Mouse (Mus musculus): Measurements from ENCODE around the gene Rnaset2b.
"Not testable (repeated sequence)": the region's sequence is repeated elsewhere in the genome, so short reads cannot be mapped to it uniquely, and the experiment has no call there.

The Rnaset2b gene

GRCm38 (mm10) chr17:6970334-6970733 lies at the start of gene Rnaset2b:
Gene Rnaset2b, plus strand, starts transcription at chr17:6970634.
- DNase-seq (ENCODE audit: low spot score), result not testable (repeated sequence)

- not testable (repeated sequence) for DNase-seq (ENCODE audit: low spot score)
These were observed 38.8 kb upstream of the Rnaset2b start for GRCm38 (mm10) chr17:6931625-6932024.

GRCm38 (mm10) chr17:6942560-6942959 lies 27.9 kb upstream of the Rnaset2b start:
- not testable (repeated sequence) for DNase-seq (ENCODE audit: low spot score)

- DNase-seq (ENCODE audit: low spot score), result not testable (repeated sequence)
These were observed 22.8 kb upstream of the Rnaset2b start for GRCm38 (mm10) chr17:6947637-6947983.

GRCm38 (mm10) chr17:6947984-6948768 lies 22.3 kb upstream of the Rnaset2b start, which contains the start of gene Rsph3b:
Gene Rsph3b, minus strand, starts transcription at chr17:6948682.
- DNase-seq (ENCODE audit: low spot score), result peak; percentile 90

GRCm38 (mm10) chr17:6948769-6949228 lies 21.6 kb upstream of the Rnaset2b start:
- DNase-seq (ENCODE audit: low spot score), result not testable (repeated sequence)

GRCm38 (mm10) chr17:6958881-6959280 lies 11.6 kb upstream of the Rnaset2b start:
- DNase-seq (ENCODE audit: low spot score), result not testable (repeated sequence)

- not testable (repeated sequence) for DNase-seq (ENCODE audit: low spot score)
These were observed 10.7 kb upstream of the Rnaset2b start for GRCm38 (mm10) chr17:6959543-6960259.

GRCm38 (mm10) chr17:6960349-6960748 lies 10.1 kb upstream of the Rnaset2b start:
- DNase-seq (ENCODE audit: low spot score), result not testable (repeated sequence)

- peak; percentile 29 for DNase-seq (ENCODE audit: low spot score)
These were observed 9.7 kb upstream of the Rnaset2b start, which contains the start of gene Tagap1 for GRCm38 (mm10) chr17:6960776-6961175. Gene Tagap1, minus strand, starts transcription at chr17:6961156.

GRCm38 (mm10) chr17:6961181-6962000 lies 9.0 kb upstream of the Rnaset2b start:
- DNase-seq (ENCODE audit: low spot score), result peak; percentile 28

GRCm38 (mm10) chr17:6962339-6962738 lies 8.1 kb upstream of the Rnaset2b start:
- not testable (repeated sequence) for DNase-seq (ENCODE audit: low spot score)

- not testable (repeated sequence) for DNase-seq (ENCODE audit: low spot score)
These were observed 7.5 kb upstream of the Rnaset2b start for GRCm38 (mm10) chr17:6962936-6963335.

GRCm38 (mm10) chr17:6965364-6965763 lies 5.1 kb upstream of the Rnaset2b start:
- DNase-seq (ENCODE audit: low spot score), result not testable (repeated sequence)

- not testable (repeated sequence) for DNase-seq (ENCODE audit: low spot score)
These were observed 2.8 kb upstream of the Rnaset2b start for GRCm38 (mm10) chr17:6967673-6968072.

GRCm38 (mm10) chr17:6971238-6971637 lies 804 bp downstream of the Rnaset2b start:
- not testable (repeated sequence) for DNase-seq (ENCODE audit: low spot score)

GRCm38 (mm10) chr17:6972836-6973396 lies 2.5 kb downstream of the Rnaset2b start:
- not testable (repeated sequence) for DNase-seq (ENCODE audit: low spot score)

GRCm38 (mm10) chr17:6974985-6975384 lies 4.6 kb downstream of the Rnaset2b start:
- DNase-seq (ENCODE audit: low spot score), result not testable (repeated sequence)

- peak; percentile 25 for DNase-seq (ENCODE audit: low spot score)
These were observed 8.1 kb downstream of the Rnaset2b start, which contains the start of gene Gm49721 for GRCm38 (mm10) chr17:6978287-6979248. Gene Gm49721, plus strand, starts transcription at chr17:6978904.

GRCm38 (mm10) chr17:6979380-6979779 lies 8.9 kb downstream of the Rnaset2b start:
- peak; percentile 9 for DNase-seq (ENCODE audit: low spot score)

All from yolk sac, embryonic 10.5 days (tissue).